Mouse (Mus musculus): ENCODE data around the gene Sertad3.

Sertad3 gene

DNA sequence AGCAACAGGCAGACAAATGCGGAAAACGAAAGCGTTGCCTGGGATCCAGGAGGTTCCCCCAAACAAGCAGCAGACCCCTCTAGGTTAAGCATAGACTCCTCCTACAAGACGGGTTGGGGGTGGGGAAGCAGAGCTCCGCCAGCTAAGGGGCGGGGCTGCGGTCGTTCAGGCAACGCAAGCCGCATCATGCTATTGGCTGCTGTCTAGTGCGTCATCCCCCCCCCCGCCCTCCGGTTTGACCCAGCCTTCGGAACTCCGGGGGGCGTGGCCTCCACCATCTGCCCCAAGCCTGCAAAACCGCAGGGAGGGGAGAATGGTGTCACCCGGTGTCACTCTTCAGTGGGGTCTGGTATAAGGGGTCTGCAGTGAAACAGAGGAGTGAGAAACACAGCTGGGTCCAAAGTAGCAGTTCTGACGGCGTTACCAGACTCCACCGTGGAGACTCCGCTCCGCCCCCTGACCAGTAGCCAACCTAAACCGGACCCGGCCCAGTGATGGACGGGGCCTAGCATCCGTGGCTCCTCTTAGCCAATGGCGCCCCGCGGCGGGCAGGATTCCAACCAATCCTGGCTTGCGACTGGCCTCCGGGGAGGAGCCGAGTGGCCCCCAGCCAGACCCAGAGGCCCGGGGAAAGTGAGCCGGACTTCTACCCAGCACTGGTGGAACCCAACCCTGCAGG lies at the start of gene Sertad3:
Sertad3 (plus strand) TSS at position 613 of the 679 bp plus-strand sequence.
- DNase-seq, result peak; percentile 98

DNA sequence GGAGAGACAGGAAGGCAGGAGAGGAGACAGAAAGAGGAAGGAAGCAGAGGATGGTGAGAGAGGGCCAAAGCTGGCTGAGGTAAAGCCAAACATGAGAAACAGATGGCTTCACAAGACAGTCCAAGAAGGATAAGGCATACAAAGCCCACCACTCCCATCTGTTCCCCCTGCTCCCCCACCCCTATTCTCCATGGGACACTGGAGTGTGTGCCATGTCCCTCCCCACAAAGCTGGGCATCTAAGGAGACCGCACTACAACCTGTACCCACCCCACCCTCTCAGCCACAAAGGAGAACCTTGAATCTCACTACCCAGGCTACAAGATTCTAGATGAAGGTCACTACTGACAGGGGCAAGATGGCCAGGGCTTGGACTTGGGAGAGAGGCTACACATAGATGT lies 46.2 kb upstream of the Sertad3 start:
- DNase-seq, result no peak

DNA sequence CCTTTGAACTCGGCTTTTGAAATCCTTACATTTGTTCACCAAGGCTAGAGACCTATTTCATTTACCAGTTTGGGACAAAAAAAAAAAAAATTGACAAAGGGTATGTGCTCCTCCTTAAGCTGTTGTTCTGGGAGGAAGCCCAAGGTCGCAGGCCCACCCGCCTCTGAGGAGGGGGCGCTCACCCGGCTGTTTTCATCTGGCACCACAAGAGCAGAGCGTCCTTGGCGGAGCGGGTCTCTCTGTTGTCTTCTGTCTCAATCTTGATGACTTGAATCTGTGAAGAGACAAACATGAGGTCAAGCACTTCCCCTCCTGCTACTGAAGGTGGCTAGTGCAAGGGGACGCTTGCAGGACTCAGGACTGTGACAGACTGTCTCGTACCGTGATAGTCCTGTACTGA lies 45.6 kb upstream of the Sertad3 start:
- DNase-seq, result no peak

GRCm38 (mm10) chr7:27429135-27429534 lies 44.4 kb upstream of the Sertad3 start:
- DNase-seq, result no peak

GRCm38 (mm10) chr7:27433349-27433748 lies 40.2 kb upstream of the Sertad3 start:
- no peak for DNase-seq

- no peak for DNase-seq
Measured at GRCm38 (mm10) chr7:27433794-27434193, 39.8 kb upstream of the Sertad3 start.

- DNase-seq, result no peak
Measured at GRCm38 (mm10) chr7:27437544-27437943, 36.0 kb upstream of the Sertad3 start.

DNA sequence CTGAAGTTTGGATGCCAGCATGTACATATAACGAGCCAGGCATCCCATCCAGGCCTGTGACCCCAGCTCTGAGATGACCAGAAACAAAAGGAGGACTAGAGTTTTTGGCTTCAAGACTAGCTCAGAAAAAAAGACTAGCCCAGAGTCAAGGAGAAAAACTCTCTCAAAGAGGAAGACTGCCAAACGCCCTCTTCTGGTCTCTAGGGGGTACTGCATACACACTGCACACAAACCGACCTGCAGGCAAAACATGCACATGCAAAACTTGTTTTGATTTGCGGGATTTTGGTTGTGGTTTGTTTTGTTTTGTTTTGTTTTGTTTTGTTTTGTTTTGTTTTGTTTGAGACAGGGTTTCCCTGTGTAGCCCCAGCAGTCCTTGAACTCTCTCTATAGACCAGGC lies 33.6 kb upstream of the Sertad3 start:
- DNase-seq, result no peak

GRCm38 (mm10) chr7:27446051-27446450 lies 27.5 kb upstream of the Sertad3 start:
- DNase-seq, result no peak

DNA sequence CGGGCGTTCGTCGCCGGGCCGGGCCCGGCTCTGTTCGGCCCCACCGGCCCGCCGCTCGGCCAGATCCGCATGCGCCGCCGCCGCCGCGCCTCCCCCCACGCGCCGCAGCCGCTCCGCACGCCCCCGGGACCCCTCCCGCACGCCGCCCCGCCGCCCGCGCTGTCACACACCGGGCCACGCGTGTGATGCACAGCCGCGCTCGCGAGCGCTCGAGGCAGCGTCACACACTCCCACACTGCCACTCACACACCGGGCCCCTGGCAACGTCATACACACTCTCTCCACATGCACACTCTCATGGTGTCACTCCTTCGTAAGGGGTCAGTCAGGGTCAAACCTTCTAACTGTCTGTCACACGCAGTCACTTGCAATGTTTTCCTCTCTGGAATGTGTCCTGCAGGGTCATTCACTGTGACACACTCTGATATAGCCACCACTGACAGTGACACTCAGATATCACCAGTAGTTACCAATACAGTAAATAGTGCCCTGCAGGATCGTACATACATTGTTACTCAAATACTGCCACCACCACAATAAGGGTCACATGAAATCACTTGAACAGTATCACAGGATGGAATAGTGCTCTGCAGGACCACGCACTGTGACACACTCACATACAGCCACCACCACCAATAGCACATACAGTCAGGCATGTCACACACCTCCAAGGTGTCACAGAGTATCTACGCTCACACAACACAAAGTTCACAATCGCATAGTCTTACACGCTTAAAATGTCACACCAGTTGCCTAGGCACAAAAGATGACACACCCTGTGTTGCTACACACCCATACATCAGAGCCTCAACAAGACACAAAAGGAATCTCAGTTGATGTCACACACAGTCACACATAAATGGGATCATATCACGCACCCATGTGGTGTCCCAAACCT lies 26.8 kb upstream of the Sertad3 start:
- DNase-seq, result peak; percentile 78

DNA sequence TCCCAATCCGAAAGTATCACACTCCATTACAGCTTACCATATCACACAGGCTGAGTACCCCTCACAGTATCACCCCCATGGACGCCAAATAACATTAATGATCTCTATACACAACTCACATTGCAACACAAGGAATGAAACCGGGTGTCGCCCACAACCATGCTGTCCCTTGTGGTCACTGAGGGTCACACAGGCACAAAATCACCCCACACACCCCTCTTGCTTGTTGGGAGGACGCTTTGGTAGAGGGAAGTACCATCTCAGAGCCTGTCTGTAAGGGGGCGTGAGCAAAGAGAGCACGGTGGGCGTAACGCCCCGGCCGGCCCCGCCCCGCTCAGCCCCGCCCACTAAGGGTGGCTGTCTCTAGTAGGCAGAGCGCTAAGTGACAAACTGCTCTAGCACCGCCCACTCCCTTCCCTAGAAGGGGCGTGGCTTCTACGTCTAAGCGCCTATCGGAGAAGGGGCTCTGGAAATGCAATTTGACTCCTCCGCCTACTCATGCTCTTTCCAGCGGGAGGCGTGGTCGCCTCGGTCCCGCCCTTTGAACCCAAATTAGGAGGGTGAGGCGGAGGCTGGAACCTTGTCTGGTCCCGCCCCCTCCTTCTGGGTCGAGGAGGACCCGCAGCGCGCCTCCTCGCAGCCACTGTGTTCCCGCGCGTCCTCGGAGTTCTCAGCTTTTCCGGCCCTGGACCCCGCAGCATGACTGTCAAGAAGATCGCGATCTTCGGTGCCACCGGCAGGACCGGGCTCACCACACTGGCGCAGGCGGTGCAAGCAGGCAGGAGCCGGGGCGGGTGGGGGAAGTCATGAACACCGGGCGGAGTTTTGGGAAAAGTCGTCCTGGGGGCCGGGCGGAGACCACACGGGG lies 25.9 kb upstream of the Sertad3 start, which contains the start of the genes Sptbn4 and Blvrb:
Sptbn4 (minus strand) TSS at position 268 of the 868 bp plus-strand sequence.
Blvrb (plus strand) TSS at position 560 of the 868 bp plus-strand sequence.
- DNase-seq, result peak; percentile 100

DNA sequence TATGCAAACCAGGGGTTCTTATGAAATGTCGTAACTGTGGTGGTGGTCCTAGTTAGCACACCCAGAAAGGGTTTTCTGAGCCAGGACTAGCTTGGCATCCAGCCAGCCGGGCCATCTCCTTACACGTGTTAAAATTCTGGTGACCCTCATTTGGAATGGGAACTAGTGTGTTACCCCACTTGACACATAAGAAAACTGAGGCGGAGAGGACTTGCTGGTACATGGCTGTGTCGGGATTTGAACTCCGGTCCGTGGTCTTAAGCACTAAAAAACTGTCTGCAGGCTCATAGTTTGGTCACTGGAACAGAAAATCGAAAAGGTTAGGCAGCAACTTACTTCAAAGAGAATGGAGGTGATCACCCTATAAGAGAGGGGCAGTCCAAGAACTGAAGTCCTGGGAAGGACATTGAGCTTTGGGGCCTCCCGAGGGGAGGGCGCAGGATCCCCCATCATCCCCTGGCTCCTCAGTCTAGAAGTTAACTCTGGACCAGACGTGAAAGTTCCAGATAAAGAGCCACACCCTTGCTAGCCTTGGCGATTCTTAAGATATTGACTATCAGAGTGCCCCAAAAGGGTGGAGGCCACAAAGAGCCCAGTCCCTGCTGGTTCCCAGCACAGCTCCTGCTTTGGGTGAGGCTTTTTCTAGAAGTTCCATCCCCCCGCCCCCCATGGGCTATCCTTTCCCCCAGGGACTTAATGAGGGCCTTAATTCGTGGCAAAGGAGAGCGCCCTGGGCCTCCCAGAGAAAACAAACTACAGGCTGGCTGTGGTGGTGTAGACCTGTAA lies 25.0 kb upstream of the Sertad3 start:
- peak; percentile 50 for DNase-seq

GRCm38 (mm10) chr7:27449256-27449862 lies 24.2 kb upstream of the Sertad3 start:
- peak; percentile 58 for DNase-seq

- no peak for DNase-seq
Measured at GRCm38 (mm10) chr7:27451359-27451758, 22.2 kb upstream of the Sertad3 start.

DNA sequence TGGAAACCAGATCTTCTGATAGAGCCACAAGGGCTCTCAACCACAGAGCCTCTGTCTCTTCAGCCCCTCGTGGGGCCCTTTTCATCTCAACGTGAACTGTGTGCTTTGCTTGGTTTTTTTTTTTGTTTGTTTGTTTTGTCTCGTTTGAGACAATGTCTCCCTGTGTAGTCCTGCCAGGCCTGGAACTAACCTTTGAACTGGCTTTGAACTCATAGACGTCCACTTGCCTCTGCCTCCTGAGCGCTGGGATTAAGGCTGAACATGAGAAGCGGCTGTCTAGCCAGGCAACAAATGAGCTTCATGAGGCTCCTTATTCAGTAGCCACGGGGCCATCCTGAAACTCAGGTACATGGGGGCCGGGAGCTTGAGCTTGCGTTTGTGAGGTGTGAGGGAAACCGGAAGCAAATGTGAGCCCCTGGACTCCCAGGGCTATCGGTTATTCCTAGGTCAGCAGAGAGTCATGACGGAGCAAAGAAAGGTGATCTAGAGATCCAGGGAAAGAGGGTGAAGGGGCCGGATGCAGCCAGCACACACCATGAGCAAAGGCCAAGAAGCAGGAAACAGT lies 21.3 kb upstream of the Sertad3 start:
- no peak for DNase-seq

DNA sequence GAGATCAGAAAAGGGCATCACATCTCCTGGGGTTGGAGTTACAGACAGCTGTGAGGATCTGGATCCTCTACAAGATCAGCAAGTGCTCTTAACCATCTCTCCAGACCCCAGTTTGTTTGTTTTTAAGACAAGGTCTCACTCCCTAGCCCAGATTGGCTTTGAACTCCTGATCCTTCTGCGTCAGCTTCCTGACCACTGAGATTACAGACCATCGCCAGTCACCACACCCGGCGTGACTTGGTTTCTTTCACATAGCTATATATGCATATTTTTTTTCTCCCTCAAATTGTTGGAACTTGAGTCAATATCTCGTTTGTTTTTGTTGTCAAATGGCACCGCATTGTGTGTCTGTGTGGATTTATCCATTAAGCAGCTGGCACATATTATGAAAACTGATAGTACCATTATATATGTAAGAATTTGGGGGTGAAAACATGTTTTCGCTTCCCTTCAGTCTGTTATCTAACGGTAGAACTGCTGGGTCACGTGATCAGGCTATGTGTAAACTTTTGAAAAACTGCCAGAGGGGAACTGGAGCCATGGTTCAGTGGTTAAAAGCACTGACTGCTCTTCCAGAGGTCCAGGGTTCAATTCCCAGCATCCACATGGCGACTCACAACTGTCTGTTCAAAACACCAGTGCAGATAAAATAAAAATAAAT lies 19.0 kb upstream of the Sertad3 start:
- no peak for DNase-seq

DNA sequence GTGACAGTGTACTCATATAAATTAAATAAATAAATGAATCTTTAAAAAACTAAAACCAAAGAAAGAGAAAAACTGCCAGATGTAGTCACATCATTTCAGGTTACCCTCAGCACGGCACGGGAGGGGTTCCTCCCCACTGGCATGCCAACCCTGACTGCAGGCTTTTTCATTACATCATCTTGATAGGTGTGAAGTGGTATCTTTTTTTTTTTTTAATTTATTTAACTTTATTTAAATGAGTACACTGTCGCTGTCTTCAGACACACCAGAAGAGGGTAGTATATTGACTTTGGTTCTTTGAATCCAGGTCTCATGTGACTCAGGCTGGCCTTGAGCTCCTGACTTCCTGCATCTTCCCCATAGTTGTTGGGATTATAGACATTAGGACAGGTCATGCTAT lies 18.3 kb upstream of the Sertad3 start:
- no peak for DNase-seq

- DNase-seq, result no peak
Measured at GRCm38 (mm10) chr7:27458614-27459013, 15.0 kb upstream of the Sertad3 start.

DNA sequence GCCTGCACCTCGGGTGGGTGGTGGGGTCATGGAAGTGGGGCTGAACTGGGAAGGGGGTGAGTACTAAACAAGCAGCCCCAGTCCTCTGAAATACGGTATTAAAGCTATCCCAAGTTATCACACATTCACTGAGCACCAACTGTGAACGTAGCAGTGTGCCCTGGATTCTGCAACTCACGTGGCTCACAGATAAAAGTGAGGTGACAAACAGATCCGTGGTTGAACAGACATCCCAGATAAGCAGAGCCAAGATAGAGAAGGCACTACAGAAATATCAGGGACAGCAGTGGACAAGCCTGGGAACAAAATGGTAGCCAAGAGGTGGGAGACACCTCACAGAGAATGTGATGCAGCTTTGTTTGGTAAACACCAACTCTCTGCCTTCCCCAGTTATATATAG lies 13.9 kb upstream of the Sertad3 start:
- DNase-seq, result no peak

DNA sequence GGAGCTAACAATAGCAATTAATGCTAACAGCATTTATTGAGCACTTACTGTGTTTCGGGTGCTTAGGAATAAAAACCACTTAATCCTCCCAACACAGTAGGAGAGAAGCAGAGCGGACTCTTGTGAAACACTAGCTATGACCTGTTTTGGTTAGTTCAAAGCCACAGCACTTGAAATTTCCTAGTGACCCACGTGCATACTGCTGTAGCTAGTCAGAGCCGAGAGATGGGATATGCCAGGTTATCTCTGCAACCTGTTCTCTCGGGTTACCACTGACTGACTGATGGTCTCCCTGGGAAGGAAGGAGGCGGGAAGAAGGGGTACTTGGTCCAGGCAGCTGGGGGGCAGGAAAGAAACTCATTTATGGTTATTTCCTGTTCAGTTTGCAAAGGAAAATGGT lies 13.1 kb upstream of the Sertad3 start:
- no peak for DNase-seq

DNA sequence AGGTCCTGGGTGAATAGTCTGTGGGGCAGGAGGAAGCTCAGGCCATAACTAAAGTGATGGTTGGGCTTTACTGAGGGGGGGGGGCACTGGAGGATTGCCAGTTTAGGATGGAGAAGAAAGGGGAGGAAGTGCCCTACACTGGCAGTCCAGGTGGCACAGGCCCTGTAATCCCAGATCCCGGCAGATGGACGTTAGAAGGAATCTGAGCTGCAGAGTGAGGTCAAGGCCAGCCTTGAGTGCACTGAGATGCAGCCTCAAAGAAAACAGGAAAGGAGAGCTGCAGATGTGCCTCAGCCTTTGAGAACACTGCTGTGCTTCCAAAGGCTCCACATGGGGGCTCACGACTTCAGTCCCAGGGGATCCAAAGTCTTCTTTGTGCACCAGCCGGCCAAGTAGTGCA lies 5.9 kb upstream of the Sertad3 start:
- DNase-seq, result no peak

All from layer of hippocampus, adult 9-11 months (tissue).